Mouse (Mus musculus) spleen, postnatal 14 days (tissue): ENCODE results near the gene Olfr385.
"Not testable (repeated sequence)": the region's sequence is repeated elsewhere in the genome, so short reads cannot be mapped to it uniquely, and the experiment has no call there.

Experiments
- DNase-seq, 2 experiments: peaks; one replicate each; pipeline ENCODE4 v3.0.0; 2021 to 2022; ENCODE audit warnings: low spot score in 2 of 2

Gene Olfr385

DNA sequence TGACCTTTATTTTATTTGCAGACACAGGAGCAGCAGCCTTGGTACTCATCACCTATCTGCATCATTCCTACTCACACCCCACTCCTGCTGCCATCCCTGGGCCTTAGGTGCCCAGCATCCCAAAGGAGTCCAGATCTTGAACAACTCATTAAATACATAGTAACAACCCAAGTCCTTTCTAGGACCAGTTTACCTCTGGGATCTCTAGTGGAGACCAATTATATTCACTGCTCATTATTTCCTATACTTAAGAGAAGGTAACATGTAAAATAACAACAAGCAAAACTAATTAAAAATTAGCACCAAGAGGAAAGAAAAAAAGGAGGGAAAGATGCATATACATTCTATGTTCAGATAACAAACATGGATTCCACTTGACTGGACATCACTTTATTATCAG is at the start of gene Olfr385:
Gene Olfr385 (minus strand): TSS at position 101 of the 400 bp plus-strand sequence.
- no peak for DNase-seq

DNA sequence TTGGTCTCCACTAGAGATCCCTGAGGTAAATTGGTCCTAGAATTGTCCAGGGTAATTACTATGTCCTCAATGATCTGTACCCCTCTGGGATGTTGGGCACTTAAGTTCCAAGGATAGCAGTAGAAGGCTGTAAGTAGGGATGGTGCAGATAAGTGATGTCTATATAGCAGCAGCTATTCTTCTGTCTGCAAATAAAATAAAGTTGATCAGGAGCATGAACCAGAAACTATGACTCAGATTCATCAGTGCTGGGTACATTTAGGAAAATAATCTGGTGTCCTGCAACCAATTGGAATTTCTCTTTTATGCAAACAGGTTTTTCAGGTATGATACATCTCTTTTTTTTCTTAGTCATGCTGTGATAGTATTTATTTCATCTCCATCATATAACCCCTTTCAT is 5.5 kb upstream of the Olfr385 start, which contains the start of gene Olfr384:
Gene Olfr384 (plus strand): TSS at position 301 of the 400 bp plus-strand sequence.
- no peak for DNase-seq

- not testable (repeated sequence) for DNase-seq
These were observed 9.6 kb downstream of the Olfr385 start for GRCm38 (mm10) chr11:73583188-73583587.

GRCm38 (mm10) chr11:73579871-73580270 is 12.9 kb downstream of the Olfr385 start:
- no peak for DNase-seq
